Mouse (Mus musculus) limb, embryonic 15.5 days (tissue): ENCODE measurements around the gene Arid1b. TPM values are rescaled to one million over a fixed set of nuclear protein-coding genes. Genes with fewer than 3 reads are reported as not detected.
A peak's percentile ranks its signal among the peaks of the same experiment; 100 is the strongest.

ENCODE experiments used
- ATAC-seq: fragments of 200-750 bp; cut with Nextera tagmentation; 2 replicates; pipeline ENCODE4 v1.8.0; 2017; ENCODE audit warnings: low read depth, moderate TSS enrichment; ENCODE audit not compliant: insufficient number of reproducible peaks, low FRiP score, low TSS enrichment
- H3K27ac ChIP-seq: fragments of 300-500 bp; sonication (generic); 2 replicates; pipeline ENCODE4 v1.5.1; 2015; ENCODE audit warnings: moderate library complexity, mild to moderate bottlenecking, inconsistent platforms
- H3K27me3 ChIP-seq: fragments of 300-500 bp; sonication (generic); 2 replicates; pipeline ENCODE4 v1.6.1; 2015; ENCODE audit warnings: inconsistent platforms
- H3K36me3 ChIP-seq: fragments of 300-500 bp; sonication (generic); 2 replicates; pipeline ENCODE4 v1.6.1; 2015; ENCODE audit warnings: inconsistent platforms
- H3K4me1 ChIP-seq: fragments of 300-500 bp; sonication (generic); 2 replicates; pipeline ENCODE4 v1.6.1; 2015; ENCODE audit warnings: inconsistent platforms
- H3K4me2 ChIP-seq: fragments of 300-500 bp; sonication (generic); 2 replicates; pipeline ENCODE4 v1.6.1; 2015; ENCODE audit warnings: mild to moderate bottlenecking, inconsistent platforms
- H3K4me3 ChIP-seq: fragments of 300-500 bp; sonication (generic); 2 replicates; pipeline ENCODE4 v1.5.1; 2015; ENCODE audit warnings: mild to moderate bottlenecking, inconsistent platforms
- H3K9ac ChIP-seq: fragments of 300-500 bp; sonication (generic); 2 replicates; pipeline ENCODE4 v1.6.1; 2015; ENCODE audit warnings: inconsistent platforms
- H3K9me3 ChIP-seq: fragments of 300-500 bp; sonication (generic); 2 replicates; pipeline ENCODE4 v1.6.1; 2016; ENCODE audit warnings: inconsistent platforms
- WGBS: fragments of 180-500 bp; shearing (Covaris S2); methylation state at CpG from one replicate; pipeline ENCODE4 v1.1.7; 2015; 5-methylcytosine and 5-hydroxymethylcytosine counted together
- polyA plus RNA-seq: library from polyadenylated mRNA; unstranded; fragments of >200 nt; fragmentation: Nextera tagmentation; extraction: Ambion mirVana; gene quantifications from 2 replicates; pipeline ENCODE4 v1.2.1, GENCODE M21; 2015

Arid1b gene
- 11.0 and 11.4 TPM in 2 replicates for polyA plus RNA-seq

- WGBS, result under 1% methylated on average over 50 of the region's 58 CpGs
- peak; percentile 83 for ATAC-seq
- peak within 1 kb of the TSS; percentile 94 for H3K4me3 ChIP-seq
- no peaks in the 10 kb centered on the region for H3K9me3 ChIP-seq
- peak within 1 kb of the TSS; percentile 100 for H3K27ac ChIP-seq
- no peaks in the 10 kb centered on the region for H3K36me3 ChIP-seq
- peaks cover 12% of the 10 kb centered on the region; the same call in 1 of the 2 replicates for H3K4me1 ChIP-seq
- peak within 1 kb of the TSS; percentile 56 for H3K4me2 ChIP-seq
- H3K9ac ChIP-seq, result peak within 1 kb of the TSS; percentile 98
- H3K27me3 ChIP-seq, result no peaks in the 10 kb centered on the region
These were observed at the start of gene Arid1b for GRCm38 (mm10) chr17:4993840-4994503. Gene Arid1b (plus strand): TSS chr17:4994332.

- H3K9ac ChIP-seq, result no peak overlapping the region
- H3K4me3 ChIP-seq, result no peak overlapping the region
- no peak for ATAC-seq
- H3K27me3 ChIP-seq, result no peaks in the 10 kb centered on the region
- H3K27ac ChIP-seq, result peak overlapping the region; percentile 79
- H3K36me3 ChIP-seq, result no peaks in the 10 kb centered on the region
- H3K9me3 ChIP-seq, result no peaks in the 10 kb centered on the region
- peak overlapping the region; percentile 40 for H3K4me2 ChIP-seq
- WGBS, result 35% methylated on average over 6 of the region's 6 CpGs
- H3K4me1 ChIP-seq, result peaks cover 23% of the 10 kb centered on the region
These were observed 48.8 kb upstream of the Arid1b start for GRCm38 (mm10) chr17:4945311-4945751.

GRCm38 (mm10) chr17:4945871-4946331, 48.2 kb upstream of the Arid1b start:
- Histone ChIP-seq H3K9me3 (no peaks in the 10 kb centered on the region), H3K4me2 (peak overlapping the region; percentile 40), H3K4me1 (peaks cover 23% of the 10 kb centered on the region), H3K27ac (peak overlapping the region; percentile 79), H3K9ac (no peak overlapping the region), H3K36me3 (no peaks in the 10 kb centered on the region), H3K27me3 (no peaks in the 10 kb centered on the region), H3K4me3 (peak overlapping the region; percentile 18; the same call in 1 of the 2 replicates)
- 7% methylated on average over 11 of the region's 11 CpGs for WGBS
- ATAC-seq, result peak; percentile 52; the same call in 1 of the 2 replicates

DNA sequence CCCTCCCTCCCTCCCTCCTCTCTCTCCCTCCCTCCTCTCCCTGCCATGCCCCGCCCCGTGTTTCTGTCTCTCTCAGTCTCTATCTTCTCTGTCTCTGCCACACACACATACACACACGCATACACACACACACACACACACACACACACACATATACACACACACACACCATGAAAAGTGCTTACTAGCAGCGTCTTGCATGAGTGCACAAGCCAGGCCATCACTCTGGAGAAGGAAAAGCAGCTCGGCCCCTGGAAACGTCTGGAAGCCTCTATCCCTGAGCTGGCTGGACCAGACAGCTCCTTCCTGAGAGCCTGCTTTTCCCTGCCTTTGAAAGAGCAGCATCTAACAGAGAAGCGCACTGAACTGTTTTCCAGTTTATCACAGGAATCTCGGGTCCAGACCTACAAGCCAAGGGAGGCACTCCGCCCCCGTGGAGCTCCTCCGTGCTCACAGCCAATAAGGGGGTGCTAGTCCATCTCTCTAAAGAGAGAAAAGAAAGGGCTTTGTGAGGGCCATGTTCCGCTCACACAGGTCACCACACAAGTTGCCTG, 47.6 kb upstream of the Arid1b start:
- Histone ChIP-seq H3K4me2 (peak overlapping the region; percentile 40), H3K9me3 (no peaks in the 10 kb centered on the region), H3K36me3 (no peaks in the 10 kb centered on the region), H3K27me3 (no peaks in the 10 kb centered on the region), H3K27ac (peak overlapping the region; percentile 80), H3K4me1 (peaks cover 23% of the 10 kb centered on the region), H3K9ac (no peak overlapping the region), H3K4me3 (no peak overlapping the region; the same call in 1 of the 2 replicates)
- ATAC-seq, result no peak
- WGBS, result 18% methylated on average over 11 of the region's 12 CpGs

DNA sequence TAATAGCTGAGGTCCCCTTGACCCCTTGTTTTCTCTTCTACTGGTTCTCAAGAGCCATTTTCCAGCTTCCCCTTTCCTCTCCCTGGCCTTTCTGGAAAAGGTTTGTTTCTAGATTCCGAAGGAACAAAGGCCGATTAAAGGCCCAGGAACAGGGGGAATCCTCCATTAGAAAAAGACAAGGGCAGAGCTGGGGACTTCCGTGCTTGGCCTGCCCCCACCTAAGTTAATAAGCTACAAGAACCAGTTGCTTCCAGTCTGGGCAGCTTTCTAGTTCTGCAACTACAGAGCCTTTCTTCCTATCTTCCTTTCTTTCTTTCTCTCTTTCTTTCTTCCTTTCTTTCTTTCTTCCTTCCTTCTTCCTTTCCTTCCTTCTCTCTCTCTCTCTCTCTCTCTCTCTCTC, 47.1 kb upstream of the Arid1b start:
- Histone ChIP-seq H3K4me2 (no peak overlapping the region), H3K9me3 (no peaks in the 10 kb centered on the region), H3K4me3 (no peak overlapping the region), H3K9ac (no peak overlapping the region), H3K36me3 (no peaks in the 10 kb centered on the region), H3K27me3 (no peaks in the 10 kb centered on the region), H3K4me1 (peaks cover 23% of the 10 kb centered on the region), H3K27ac (peak overlapping the region; percentile 80)
- WGBS, result 55% methylated on average over 3 of the region's 3 CpGs
- no peak for ATAC-seq

DNA sequence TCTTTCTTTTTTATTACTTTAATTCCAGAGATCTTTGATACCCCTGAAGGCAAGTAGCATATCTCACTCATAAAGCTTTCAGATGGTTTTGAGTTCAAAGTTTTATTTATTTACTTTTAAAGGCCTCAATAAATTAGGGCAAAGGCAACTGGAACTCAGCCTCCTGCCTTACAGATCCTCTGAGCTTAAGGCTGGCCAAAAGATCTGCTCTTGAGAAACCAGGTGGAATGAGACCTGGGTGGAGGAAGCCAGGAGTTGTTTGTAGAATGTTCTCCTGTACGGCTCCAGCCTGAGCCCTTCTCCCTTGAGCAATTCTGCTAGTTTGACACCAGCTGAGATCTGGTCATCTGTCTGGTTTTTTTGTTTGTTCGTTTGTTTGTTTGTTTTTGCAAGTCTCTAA, 46.7 kb upstream of the Arid1b start:
- no peaks in the 10 kb centered on the region for H3K36me3 ChIP-seq
- no peaks in the 10 kb centered on the region for H3K27me3 ChIP-seq
- H3K9me3 ChIP-seq, result no peaks in the 10 kb centered on the region
- no peak for ATAC-seq
- H3K4me1 ChIP-seq, result peaks cover 23% of the 10 kb centered on the region
- no peak overlapping the region for H3K4me3 ChIP-seq
- WGBS, result 50% methylated on average over 2 of the region's 2 CpGs
- no peak overlapping the region for H3K9ac ChIP-seq
- H3K4me2 ChIP-seq, result no peak overlapping the region
- H3K27ac ChIP-seq, result no peak overlapping the region

DNA sequence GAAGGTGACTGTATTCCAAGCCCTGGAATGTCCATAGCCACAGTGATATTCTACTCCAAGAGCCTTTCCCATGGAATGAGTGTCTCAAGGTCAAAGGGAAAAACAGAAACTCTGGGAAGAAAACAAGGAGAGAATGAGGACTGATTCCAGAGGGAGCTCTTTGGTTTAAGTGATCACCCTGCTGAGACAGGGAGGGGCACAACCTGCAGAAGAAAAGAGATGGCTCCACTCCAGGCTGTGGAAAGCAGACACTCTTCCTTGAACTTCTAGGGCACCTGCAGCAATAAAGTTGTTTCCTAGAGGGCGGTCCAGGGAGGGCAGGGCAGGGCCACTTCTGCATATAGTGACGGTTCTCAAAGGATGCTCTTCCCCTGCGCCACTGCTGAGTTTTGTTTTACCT, 45.6 kb upstream of the Arid1b start:
- no peaks in the 10 kb centered on the region for H3K9me3 ChIP-seq
- no peak overlapping the region for H3K9ac ChIP-seq
- no peak overlapping the region for H3K4me3 ChIP-seq
- H3K27ac ChIP-seq, result no peak overlapping the region
- peaks cover 23% of the 10 kb centered on the region for H3K4me1 ChIP-seq
- 55% methylated on average over 3 of the region's 3 CpGs for WGBS
- no peaks in the 10 kb centered on the region for H3K36me3 ChIP-seq
- no peaks in the 10 kb centered on the region for H3K27me3 ChIP-seq
- ATAC-seq, result no peak
- no peak overlapping the region for H3K4me2 ChIP-seq

DNA sequence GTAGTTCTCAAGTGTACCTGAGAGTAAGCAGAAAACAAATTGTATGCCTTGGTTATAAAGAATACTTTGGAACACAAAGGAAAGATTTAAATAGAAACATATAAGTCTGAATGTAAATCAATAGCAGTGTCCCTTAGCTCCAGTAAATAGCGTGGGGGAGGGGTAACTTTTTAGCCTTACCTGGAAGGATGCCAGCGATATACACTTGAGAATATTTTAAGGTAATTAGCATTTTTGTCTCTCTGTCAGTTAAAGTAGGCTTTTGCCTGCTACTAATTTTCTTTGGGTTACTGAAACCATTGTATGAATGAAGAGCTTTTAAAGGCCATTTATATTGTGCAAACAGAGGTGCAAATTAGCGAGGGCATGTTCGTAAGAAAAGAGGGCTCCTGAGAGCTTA, 39.7 kb upstream of the Arid1b start:
- no peak overlapping the region for H3K27ac ChIP-seq
- H3K27me3 ChIP-seq, result no peaks in the 10 kb centered on the region
- H3K4me3 ChIP-seq, result no peak overlapping the region
- 45% methylated on average over 4 of the region's 4 CpGs for WGBS
- H3K4me1 ChIP-seq, result peaks cover 2% of the 10 kb centered on the region; the same call in 1 of the 2 replicates
- H3K36me3 ChIP-seq, result no peaks in the 10 kb centered on the region
- H3K9ac ChIP-seq, result no peak overlapping the region
- no peak overlapping the region for H3K4me2 ChIP-seq
- no peak for ATAC-seq
- H3K9me3 ChIP-seq, result no peaks in the 10 kb centered on the region

DNA sequence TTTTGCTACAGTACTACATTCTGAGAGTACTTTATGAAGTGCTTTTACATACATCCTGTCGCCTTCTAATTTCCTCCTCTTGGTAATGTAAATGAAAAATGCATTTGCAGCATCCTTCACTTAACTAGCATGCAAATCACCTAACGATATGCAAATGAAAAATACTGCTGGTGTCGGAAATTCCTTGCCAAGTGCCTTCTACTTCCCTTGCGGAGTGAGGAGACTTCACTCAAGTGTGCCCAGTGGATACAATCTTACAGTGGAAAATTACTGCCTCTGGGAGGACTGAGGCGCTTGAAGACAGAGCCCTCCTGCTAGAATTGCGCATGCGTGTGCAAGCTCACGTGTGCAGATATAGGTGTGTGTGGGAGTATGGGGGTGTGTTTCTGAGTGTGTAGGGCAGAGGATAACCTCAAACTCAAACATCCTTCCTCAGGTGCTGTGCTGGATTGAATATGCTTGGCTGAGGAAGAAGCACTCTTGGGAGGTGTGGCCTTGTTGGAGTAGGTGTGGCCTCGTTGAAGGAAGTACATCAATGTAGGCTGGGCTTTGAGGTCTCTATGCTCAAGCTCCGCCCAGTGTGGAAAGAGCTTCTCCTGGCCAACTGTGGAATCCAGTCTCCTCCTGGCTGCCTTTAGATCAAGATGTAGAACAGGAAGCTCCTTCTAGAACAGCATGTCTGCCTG, 29.8 kb upstream of the Arid1b start:
- Histone ChIP-seq H3K36me3 (no peaks in the 10 kb centered on the region), H3K4me3 (no peak overlapping the region), H3K9me3 (no peaks in the 10 kb centered on the region), H3K27me3 (no peaks in the 10 kb centered on the region), H3K4me2 (no peak overlapping the region), H3K9ac (no peak overlapping the region), H3K4me1 (no peaks in the 10 kb centered on the region), H3K27ac (no peak overlapping the region)
- no peak for ATAC-seq
- 80% methylated on average over 10 of the region's 10 CpGs for WGBS

GRCm38 (mm10) chr17:4967201-4967600, 26.9 kb upstream of the Arid1b start:
- no peak overlapping the region for H3K27ac ChIP-seq
- H3K36me3 ChIP-seq, result no peaks in the 10 kb centered on the region
- no peak overlapping the region for H3K4me3 ChIP-seq
- no peak for ATAC-seq
- H3K4me1 ChIP-seq, result no peaks in the 10 kb centered on the region
- no peak overlapping the region for H3K9ac ChIP-seq
- no peak overlapping the region for H3K4me2 ChIP-seq
- 63% methylated on average over 4 of the region's 4 CpGs for WGBS
- H3K9me3 ChIP-seq, result no peaks in the 10 kb centered on the region
- no peaks in the 10 kb centered on the region for H3K27me3 ChIP-seq

DNA sequence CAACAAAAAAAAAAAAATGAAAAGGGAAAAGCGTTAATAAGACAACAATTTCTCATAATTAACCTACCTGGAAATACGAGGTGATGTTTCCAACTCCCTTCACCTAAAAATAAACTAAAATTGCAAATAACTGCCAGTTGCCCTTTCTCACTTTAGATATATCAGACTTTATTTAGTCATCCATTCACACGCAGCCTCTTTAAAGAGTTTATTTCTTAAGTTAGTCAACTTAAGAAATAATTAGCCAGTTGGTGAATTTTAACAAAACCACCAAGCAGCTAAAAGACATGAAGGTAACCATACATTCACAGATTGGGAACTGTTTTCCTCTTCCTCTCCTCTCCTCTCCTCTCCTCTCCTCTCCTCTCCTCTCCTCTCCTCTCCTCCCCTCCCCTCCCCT, 26.1 kb upstream of the Arid1b start:
- ATAC-seq, result no peak
- 85% methylated on average over 3 of the region's 3 CpGs for WGBS
- Histone ChIP-seq H3K4me3 (no peak overlapping the region), H3K27ac (no peak overlapping the region), H3K9me3 (no peaks in the 10 kb centered on the region), H3K27me3 (no peaks in the 10 kb centered on the region), H3K4me2 (no peak overlapping the region), H3K36me3 (no peaks in the 10 kb centered on the region), H3K9ac (no peak overlapping the region), H3K4me1 (no peaks in the 10 kb centered on the region)

DNA sequence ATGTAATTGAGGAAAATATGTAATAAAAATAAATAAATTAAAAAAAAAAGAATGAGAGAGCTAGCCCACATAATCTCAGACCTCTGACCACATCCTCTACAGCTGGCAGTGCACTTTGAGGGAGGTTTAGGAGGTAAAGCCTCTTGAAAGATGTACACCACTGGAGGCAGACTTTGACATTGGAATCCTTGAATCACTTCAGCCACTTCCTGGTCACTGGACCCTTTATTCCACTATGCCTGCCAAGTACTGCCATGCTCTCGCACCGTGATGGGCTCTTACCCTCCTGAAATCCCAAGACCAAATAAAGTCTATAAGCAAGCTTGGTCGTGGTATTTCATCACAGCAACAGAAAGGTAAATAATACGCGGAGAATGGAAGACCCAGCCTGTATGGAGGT, 25.3 kb upstream of the Arid1b start:
- Histone ChIP-seq H3K9ac (no peak overlapping the region), H3K27me3 (no peaks in the 10 kb centered on the region), H3K4me1 (no peaks in the 10 kb centered on the region), H3K4me2 (no peak overlapping the region), H3K9me3 (no peaks in the 10 kb centered on the region), H3K4me3 (no peak overlapping the region), H3K36me3 (no peaks in the 10 kb centered on the region), H3K27ac (no peak overlapping the region)
- ATAC-seq, result no peak
- WGBS, result 87% methylated on average over 5 of the region's 5 CpGs
